Mouse (Mus musculus): ENCODE results near the gene Cops9. TPM values are rescaled to one million over a fixed set of nuclear protein-coding genes. Genes with fewer than 3 reads are reported as not detected.

The Cops9 gene
- total RNA-seq, 2 experiments from 2014 or later, result 259 to 260 TPM

- no peak for DNase-seq
Measured at GRCm38 (mm10) chr1:92605482-92605881, 36.3 kb downstream of the Cops9 start, which contains the start of gene Olfr1410. Gene Olfr1410, plus strand, starts transcription at chr1:92605782.

- no peak for DNase-seq
Measured at GRCm38 (mm10) chr1:92596019-92596418, 45.8 kb downstream of the Cops9 start.

GRCm38 (mm10) chr1:92594111-92594510 lies 47.7 kb downstream of the Cops9 start, which contains the start of gene Olfr1411:
Gene Olfr1411, plus strand, starts transcription at chr1:92594411.
- no peak for DNase-seq

Other genes starting within 250 kb of the Cops9 start
- 100 to 1,000 TPM; 653 to 741 TPM for gene Ndufa10, start 168.1 kb downstream of the Cops9 start, total RNA-seq (2021)
- not detected for gene Olfr1416, start 156.9 kb downstream of the Cops9 start, total RNA-seq (2021)
- not detected for gene Olfr1415, start 145.9 kb downstream of the Cops9 start, total RNA-seq (2021)
- under 1 TPM in 1 of 2 experiments, not detected in 1; 0.09 TPM for gene Olfr1414, start 123.3 kb downstream of the Cops9 start, total RNA-seq (2021)
- not detected for gene Olfr1413, start 70.7 kb downstream of the Cops9 start, total RNA-seq (2021)
- not detected for gene Olfr1412, start 56.2 kb downstream of the Cops9 start, total RNA-seq (2021)
- not detected for gene Olfr1411, start 47.6 kb downstream of the Cops9 start, total RNA-seq (2021)
- not detected for gene Olfr1410, start 36.2 kb downstream of the Cops9 start, total RNA-seq (2021)
- not detected for gene Olfr12, start 24.2 kb downstream of the Cops9 start, total RNA-seq (2021)
- not detected for gene Otos, start 6.9 kb upstream of the Cops9 start, total RNA-seq (2021)
- gene Gpc1, start 189.7 kb upstream of the Cops9 start, total RNA-seq (2021), result 10 to 100 TPM; 39.7 to 51.8 TPM